Mouse (Mus musculus) MEL-GATA-1-ER (cell line): ENCODE data around the gene Sipa1.

Experiments
- DNase-seq: peaks from one replicate; pipeline ENCODE4 v3.0.0-alpha.2; 2012; ENCODE audit warnings: low read depth; ENCODE audit errors: extremely low read depth

The Sipa1 gene

DNA sequence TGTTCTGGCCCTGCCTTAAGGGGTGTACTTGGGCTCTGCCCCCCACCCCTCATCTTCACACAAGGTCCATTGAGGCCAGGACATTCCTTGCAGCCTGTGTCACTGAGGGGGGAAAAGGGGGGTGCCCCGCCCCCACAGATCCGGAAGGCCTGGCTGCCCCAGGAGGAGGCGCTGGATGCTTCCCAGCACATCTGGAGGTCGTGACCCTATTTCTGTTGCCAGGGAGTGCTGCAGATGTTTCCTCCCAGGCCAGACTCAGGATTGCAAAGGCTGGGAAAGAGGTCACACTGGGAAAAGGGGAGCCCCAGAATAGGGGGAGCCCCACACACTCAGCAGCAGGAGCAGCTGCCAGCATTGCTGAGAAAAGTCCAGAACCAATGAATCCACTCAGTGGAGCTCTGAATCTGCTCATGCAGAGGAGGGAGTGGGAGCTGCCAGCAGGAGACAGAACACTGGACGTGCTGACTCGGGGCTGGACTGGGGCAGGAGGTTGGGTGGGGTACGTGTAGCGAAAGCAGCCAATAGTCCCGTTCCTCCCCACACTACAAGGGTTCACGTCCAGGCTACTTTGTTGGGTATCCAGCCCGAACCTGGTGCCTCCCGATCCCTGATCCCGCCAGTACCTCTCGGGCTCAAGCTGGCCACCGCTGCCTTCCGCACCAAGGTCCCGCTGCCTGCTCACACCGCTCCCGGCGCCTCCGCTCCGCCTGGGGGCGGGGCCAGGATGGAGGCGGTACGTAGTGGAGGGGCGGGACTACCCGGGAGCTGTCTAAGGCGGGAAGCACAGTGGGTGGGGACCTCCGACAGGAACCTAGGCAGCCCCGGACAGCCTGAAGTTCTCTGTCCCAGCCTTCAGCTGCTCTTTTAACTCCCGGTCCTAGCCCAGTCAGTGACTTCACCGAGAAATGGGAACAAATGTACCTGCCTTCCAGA lies at the start of gene Sipa1:
TSS of gene Sipa1 (minus strand) at position 727 of the 933 bp plus-strand sequence.
- DNase-seq, result peak; percentile 80

DNA sequence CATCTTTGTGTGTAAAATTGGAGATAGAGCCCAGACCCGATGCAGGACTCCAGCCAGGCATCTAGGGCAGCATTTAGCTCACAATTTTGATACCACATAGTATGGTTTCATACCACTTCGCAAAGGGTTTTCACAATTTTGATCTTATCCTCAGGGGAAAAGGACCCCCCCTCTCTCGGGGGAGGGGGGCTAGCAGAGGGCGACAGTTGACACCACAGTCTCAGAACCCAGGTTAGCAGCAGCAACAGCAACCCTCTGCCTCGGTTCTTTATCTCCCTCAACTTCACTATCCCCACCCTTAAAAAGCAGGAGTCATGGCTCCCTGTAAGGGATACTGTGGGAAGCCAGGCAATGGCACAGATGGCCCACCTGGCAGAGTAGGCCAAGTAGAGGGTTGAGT lies 49.7 kb upstream of the Sipa1 start:
- no peak for DNase-seq

DNA sequence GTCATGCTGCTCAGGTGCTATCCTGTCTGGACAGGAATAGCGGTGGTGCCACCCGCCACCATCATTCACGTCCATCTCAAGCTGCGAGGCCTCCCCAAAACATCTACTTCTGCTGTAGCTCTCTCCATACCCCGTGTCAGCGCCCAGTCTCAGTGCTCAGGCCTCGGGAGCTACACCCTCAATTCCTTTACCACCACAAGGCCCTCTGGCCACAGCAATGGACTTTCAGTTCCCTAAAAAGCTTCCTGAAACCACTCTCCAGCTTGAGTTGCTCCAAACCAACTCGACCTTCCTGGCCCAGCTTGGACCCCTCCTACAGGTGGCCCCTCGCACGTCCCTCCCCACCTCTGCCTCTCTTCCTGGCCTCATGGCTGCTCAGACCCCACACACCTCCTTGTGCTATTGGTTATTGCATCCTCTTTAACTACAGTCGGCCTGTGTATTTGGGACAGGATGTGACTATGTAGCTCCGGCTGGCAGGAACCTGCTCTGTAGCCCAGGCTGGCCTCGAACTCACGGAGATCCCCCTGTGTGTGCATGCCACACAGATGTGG lies 48.5 kb upstream of the Sipa1 start:
- no peak for DNase-seq

DNA sequence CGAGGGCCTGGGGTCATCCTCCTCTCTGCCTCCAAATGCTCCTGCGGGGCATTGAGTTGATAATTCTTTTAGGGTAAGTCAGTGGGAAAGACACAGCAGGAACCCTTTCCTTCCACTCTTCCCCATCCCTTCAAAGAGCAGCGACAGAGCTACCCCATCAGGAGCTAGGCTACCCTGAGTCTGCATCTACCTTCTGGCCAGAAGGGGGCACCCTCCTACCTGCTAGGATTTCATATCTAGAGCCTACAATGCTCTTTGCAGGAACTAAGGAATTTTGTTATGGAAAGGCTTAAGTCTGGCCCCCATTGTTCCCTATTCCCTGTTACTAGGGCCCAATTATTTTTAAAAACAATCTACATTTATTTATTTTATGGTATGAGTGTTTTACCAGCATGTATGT lies 47.7 kb upstream of the Sipa1 start:
- no peak for DNase-seq

DNA sequence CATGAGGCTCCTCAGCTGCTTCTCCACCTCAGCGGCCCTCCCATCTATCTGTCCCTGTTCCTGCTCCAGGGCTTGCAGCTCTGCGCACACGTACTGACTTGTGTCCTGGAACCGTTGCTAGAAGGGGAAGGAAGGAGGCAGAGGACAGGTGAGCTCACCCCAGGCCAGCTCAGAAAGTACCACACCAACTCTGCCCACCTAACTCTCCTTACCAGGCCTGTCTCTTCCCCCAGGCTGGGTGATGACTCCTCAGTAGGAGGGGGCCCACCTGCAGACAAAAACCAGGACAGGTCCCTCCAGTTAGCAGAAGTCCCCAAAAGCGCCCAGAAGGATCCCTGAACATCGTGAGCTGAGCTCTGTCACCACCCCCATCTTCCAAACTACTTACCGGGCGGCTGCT lies 47.1 kb upstream of the Sipa1 start:
- DNase-seq, result no peak

DNA sequence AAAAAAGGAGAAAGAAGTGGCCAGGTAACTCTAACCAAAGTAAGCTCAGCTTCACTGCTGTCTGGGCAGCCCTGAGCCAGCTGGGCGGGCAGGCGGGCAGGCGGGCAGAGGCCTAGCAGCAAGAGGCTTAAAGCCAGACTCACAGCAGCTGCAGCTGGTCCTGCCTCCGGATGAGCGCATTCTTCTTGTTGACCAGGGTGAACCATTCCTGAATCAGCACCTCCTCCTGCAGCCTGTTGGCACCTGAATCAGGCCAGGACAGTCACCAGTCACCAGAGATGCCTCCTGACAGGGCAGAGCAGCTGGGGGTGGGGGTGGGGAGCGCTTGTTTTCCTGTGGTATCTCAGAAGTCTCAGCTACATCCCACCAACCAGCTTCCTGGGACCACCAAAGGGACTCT lies 46.6 kb upstream of the Sipa1 start:
- DNase-seq, result no peak

DNA sequence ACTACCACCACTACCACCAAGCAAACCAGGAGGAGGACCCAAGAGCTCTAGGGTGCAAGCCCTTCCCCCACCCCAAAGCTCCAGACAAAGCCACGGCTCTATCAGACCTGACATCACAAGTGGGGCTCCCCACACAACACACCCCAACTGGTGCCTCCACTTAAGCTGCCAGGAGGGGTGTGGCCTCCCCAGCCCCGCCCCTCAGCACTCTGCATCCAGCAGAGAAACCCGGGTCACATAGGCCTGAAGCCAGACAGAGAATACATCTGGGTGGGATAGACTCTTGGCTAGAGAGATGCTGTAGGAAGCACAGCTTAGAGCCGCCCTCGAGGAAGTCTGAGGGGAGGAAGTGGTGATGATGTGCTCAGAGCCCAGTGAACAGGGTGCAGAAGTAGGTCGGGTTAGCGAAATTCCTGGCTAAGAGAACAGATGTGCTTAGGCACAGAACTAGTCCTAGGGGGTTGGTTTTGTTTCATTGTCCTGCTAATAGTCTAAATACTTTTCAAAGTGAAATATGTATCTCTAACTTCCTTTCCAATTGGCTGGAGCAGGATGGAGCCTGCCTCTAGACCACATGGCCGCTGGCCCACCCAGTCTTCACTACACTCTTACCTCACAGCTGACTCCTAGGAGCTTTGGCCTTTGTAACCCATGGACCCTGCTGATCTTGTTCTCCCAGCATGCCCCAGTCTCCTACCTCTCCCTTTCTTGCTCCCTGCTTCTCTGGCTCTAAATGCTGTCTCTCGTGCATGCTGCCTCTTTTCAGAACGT lies 41.5 kb upstream of the Sipa1 start:
- DNase-seq, result no peak

DNA sequence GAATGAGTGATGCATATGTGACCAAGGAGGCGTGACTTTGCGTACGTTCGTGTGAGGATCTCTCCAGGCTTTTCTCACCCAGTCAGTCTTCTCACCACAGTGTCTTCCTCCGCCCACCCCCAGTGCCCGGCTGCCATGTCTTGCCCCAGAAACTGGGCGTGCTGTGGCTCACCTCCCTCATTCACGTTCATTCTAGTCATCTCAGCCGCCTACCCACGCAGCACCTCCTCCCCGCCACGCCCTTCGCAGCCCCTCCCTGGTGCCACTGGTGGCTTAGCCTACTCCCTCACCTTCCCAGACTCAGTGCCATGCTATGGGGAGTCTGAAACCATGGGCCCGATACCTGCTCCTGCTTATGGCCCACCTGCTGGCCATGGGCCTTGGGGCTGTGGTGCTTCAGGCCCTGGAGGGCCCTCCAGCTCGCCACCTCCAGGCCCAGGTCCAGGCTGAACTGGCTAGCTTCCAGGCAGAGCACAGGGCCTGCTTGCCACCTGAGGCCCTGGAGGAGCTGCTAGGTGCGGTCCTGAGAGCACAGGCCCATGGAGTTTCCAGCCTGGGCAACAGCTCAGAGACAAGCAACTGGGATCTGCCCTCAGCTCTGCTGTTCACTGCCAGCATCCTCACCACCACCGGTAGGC lies 40.8 kb upstream of the Sipa1 start, which contains the start of gene Kcnk7:
TSS of gene Kcnk7 (plus strand) at position 205 of the 638 bp plus-strand sequence.
- no peak for DNase-seq

DNA sequence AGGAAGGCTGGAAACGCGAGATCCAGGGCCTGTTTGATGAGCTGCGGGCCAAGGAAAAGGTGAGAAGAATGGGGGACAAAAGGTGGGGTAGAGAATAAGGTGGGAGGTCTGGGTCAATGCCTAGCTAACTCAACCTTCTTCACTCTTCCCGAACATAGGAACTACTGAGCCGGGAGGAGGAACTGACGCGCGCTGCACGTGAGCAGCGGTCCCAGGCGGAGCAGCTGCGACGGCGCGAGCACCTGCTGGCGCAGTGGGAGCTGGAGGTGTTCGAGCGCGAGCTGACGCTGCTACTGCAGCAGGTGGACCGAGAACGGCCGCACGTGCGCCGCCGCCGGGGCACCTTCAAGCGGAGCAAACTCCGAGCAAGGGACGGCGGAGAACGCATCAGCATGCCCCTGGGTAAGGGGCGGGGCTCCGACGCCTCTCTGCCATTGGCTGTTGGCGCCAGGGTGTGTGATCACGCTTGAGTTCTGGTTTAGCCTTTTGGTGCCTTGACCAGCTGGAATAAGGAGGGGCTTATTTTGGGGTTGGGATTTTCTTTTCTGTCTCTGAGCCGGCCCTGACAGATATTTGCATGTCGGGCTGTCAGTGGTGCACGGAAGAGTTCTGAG lies 32.4 kb upstream of the Sipa1 start:
- DNase-seq, result no peak

DNA sequence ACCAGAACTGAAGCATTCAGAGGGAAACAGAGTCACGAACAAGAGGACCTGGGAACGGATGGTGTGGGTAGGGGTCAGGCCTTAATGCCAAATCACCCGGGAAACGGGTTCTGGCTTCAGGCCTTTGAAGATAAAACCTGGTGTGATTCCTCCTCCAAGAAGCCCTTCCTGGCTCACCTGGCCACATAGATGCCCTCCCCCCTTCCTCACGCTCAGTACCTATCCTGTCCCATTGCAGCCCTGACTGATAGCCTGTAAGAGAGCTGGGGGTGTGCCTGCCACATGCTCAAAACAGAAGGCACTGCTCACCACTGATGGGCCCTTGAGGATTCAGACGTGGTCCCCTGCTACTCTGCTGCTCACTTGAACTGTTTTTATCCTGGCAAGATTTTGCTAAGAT lies 30.3 kb upstream of the Sipa1 start:
- DNase-seq, result no peak

DNA sequence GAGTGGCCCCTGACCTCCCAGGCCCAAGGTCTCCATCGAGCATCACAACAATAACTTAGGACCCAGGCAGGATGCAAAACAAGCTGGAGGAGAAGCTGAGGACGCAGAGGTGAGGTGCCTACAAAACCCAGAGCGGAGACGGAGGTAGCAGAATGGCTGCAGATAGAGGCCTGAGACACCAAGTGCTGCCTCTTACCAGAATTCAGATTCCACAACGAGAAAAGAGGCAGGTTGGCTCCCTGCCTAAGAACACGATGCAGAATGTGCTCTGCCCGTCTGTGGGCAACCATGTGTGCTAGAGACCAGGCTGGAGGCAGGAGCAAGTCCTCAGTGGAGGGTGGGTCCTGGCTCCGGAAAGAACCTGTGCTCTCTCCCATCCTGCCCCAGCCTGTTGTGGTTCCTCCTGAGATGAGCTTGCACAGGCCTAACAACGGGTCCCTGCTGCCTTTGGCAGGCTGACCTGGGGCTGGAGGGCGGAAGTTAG lies 29.4 kb upstream of the Sipa1 start:
- no peak for DNase-seq

DNA sequence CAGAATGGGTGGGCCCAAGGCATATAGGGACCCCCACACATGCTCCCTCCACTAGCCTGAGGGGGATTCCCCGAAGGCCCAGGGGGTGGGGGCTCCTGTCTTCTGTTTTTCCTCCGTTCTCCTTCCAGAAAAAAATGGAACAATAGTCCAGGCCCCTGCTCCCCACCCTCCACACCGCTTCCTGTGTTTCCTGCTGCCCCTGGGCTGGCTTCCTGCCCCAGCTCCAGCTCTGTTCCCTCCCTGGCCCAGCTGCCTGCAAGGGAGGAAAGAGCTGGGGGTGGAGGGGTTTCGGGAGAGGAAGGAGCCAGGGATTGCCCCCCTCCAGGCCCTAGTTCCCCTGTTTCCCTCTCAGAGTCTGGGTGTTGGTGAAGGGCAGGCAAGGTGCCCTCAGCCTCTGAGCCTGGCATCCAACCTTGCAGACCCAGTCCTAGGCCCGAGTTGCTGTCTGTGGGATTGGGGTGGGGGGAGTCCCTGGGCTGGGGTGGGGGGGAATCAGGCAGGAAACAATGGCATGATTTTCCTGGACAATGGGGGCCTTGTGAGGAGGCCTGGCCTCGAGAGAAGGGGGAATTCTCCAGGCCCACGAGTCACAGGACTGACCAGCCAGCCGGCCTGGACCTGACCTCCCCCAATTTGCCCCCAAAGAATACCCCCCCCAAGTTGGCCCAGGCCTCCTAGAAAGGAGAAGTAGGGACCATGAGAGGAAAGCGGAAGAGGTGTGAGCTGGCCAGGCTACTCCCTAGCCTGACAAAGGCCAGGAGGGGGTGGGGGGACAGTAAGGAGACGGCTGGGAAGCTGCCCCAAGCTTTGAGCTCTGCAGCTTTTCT lies 28.8 kb upstream of the Sipa1 start:
- DNase-seq, result peak; percentile 51

DNA sequence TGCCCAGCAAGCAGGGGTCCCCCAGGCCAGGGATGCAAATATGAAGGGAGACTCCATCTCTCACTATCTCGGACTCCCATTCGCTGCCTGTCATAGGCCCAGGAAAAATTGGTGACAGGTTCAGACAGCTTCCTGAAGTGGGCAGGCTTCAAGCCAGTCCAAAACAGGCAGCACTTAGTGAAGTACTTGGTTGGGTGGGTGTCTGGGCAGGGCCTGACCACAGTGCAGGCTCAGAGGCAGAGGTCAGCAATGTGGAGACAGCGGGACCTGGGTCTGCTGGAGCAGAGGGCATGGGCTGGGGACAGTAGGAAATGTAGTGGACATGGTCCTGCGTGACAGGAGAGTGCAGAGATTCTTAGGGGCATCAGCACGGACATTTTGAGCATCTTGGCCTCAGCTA lies 28.1 kb upstream of the Sipa1 start:
- no peak for DNase-seq

DNA sequence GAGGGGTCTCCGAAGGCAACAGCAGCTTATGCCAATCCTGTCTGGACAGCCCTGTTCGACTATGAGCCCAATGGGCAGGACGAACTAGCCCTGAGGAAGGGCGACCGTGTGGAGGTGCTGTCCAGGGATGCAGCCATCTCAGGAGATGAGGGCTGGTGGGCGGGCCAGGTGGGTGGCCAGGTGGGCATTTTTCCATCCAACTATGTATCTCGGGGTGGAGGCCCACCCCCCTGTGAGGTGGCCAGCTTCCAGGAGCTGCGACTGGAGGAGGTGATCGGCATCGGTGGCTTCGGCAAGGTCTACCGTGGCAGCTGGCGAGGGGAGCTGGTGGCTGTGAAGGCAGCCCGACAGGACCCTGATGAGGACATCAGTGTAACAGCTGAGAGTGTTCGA lies 26.8 kb upstream of the Sipa1 start:
- DNase-seq, result no peak

DNA sequence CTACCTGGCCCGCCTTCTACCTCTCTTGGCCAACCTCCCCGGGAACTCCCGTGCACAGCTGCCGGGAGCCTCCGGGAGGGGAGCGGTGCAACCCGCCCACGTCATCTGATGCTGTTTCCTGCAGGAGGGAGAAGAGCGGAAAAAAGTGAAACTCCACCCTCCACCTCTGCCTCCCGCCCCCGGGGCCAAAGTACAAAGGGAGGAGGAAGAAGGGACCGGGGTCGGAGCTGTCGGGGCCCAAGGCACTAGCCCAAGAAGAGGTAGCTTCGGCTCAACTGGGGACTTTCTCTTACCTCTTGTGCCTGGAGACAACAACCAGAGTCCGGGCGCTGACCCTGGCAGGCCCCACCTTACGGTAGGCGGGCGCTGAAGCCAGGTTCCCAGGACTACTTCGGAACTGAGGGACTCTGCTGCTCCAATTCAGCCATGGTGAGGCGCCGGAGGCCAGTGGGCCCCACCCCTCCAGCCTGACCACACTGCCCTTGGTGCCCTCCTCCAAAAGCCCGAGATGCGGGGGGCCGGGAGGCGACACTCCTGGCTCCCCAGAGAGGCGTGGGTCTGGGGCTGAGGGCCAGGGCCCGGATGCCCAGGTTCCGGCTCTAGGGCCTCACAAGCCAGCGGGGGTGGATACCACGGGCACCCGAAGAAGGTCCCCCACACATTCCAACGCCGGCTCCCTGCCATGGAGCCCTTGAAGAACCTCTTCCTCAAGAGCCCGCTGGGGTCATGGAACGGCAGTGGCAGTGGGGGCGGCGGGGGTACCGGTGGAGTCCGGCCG lies 26.2 kb upstream of the Sipa1 start:
- peak; percentile 75 for DNase-seq

DNA sequence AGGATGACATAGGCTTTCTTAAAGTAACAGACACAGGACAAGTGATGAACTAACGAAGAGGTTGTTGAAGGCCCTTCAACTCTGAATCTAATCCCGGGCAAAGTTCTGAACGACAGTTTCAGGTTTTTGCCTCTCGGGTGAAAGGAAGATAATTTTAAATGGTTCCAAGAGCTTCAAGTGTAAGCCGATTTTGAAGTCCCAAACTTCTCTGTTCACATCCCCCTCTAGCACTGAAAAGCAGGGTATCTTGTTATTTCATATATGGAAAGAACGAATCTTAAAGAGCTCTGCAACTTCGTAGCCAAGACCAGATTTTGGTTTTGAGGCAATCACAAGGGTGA lies 25.6 kb upstream of the Sipa1 start:
- peak; percentile 32 for DNase-seq

DNA sequence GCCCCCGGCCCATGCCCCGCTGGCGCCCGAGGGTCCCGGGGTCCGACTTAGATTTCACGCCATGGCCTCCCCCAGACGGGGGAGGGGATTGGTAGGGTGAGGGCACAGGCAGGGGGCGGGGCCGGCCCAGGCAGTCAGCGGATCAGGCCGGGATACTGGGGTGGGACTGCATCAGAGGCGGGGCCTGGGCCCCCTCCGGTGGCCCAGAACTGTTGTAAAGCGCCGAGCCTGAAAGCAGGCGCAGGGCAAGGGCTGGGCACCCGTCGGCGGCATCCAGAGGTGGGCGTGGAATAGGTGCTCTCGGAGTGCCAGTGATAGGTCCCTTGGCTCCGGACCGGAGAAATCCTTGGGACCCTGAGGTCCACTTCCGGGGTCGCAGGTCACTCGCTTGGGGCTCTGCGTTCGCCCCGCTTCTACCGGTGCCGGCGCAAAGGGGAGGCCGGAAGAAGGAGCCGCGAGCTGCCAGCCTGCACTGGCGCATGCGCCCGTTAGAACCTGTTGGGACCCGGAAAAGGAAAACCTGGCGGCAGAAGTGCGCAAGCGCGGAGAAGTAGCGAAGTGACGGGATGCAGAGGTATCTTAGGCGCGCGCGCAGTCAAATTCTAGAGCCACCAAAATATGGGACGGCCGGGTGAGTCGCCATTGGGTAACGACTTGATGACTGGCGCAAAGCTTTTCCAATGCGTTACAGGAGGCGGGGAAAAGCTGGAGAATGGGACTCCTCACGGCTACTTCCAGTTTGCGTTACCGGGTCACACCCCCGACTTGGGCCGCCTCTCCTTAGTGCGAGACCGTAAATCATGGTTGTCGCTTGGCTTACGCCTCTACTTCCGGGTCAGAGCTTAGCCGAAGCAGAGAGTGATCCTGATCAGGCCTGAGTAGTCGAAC lies 24.9 kb upstream of the Sipa1 start, which contains the start of the genes Map3k11 and Pcnx3:
TSS of gene Map3k11 (plus strand) at position 543 of the 888 bp plus-strand sequence.
TSS of gene Pcnx3 (minus strand) at position 709 of the 888 bp plus-strand sequence.
- DNase-seq, result peak; percentile 97

DNA sequence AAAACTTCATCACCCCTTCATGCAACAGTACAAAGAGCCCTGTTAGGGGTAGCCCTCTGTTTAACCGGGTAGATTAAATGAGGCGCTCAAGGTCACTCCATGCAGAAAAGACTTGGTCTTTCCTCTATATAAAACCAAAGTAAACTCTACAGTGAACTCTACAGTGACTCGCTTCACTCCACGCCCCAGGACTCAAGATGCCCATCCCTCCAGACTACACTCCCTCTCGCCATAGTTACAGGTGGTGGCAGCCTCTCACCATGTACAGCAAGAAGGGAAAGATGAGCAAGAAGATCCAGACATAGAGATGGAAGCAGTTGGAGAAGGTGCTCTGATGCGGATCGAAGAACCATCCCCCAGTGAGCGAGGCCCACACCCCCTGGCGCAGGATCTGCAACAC lies 24.2 kb upstream of the Sipa1 start:
- DNase-seq, result no peak
